Mouse (Mus musculus) E14TG2a.4 (cell line): ENCODE measurements around the gene Gm10553.
"Not testable (repeated sequence)": the region's sequence is repeated elsewhere in the genome, so short reads cannot be mapped to it uniquely, and the experiment has no call there.

Experiments
- H3K27me3 ChIP-seq: 2 replicates; pipeline ENCODE4 v1.6.1; 2014; ENCODE audit warnings: low read length, control low read depth; ENCODE audit not compliant: insufficient read depth
- H3K36me3 ChIP-seq: 2 replicates; pipeline ENCODE4 v1.6.1; 2014; ENCODE audit warnings: low read length, control low read depth; ENCODE audit not compliant: insufficient read depth
- H3K4me1 ChIP-seq: replicated peaks from 2 replicates; pipeline ENCODE4 v1.6.1; 2014; ENCODE audit warnings: low read depth, low read length, control low read depth
- H3K4me3 ChIP-seq: replicated peaks from 2 replicates; pipeline ENCODE4 v1.5.1; 2014; ENCODE audit warnings: mild to moderate bottlenecking, low read length
- H3K9me3 ChIP-seq: 2 replicates; pipeline ENCODE4 v1.6.1; 2014; ENCODE audit warnings: low read length, control low read depth
- CTCF ChIP-seq: conservative IDR thresholded peaks from 2 replicates; pipeline ENCODE4 v1.5.1; 2014; ENCODE audit warnings: low read length

Gene Gm10553

GRCm38 (mm10) chr1:85112889-85113288, 12.9 kb downstream of the Gm10553 start:
- H3K4me1 ChIP-seq, H3K36me3 ChIP-seq, H3K4me3 ChIP-seq, H3K27me3 ChIP-seq, H3K9me3 ChIP-seq: not testable (repeated sequence)

DNA sequence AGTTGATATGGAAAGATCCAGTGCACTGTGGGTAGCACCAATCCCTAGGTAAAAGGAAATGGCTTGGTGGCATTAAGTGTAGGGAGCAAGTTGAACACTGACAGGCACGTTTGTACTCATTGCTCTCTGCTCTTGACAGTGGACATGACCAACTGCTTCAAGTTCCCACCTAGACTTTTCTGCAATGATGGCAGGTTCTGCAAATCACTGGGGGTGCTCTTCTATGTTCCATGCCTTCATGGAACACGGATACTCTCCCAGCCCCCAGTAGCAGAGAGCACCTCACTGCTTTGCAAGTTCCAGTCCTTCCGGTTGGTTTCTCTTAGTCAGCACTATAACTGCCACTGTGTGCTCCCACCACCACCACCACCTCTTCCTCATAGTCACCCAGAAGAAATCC, 14.1 kb downstream of the Gm10553 start:
- H3K4me3 ChIP-seq, H3K9me3 ChIP-seq, H3K36me3 ChIP-seq: not testable (repeated sequence)

GRCm38 (mm10) chr1:85114666-85115402, 14.9 kb downstream of the Gm10553 start:
- H3K36me3 ChIP-seq, H3K4me1 ChIP-seq, H3K27me3 ChIP-seq, H3K4me3 ChIP-seq, H3K9me3 ChIP-seq: not testable (repeated sequence)
- 0 out of 2 replicates have a peak, but pooled peaks have one; percentile 12 for TF ChIP-seq CTCF

More for the DNA sequence above, 14.1 kb downstream of the Gm10553 start:
- H3K4me1 ChIP-seq, H3K27me3 ChIP-seq: not testable (repeated sequence)

- not testable (repeated sequence) for H3K4me3 ChIP-seq, H3K36me3 ChIP-seq, H3K27me3 ChIP-seq, H3K9me3 ChIP-seq, H3K4me1 ChIP-seq
These were observed 17.6 kb downstream of the Gm10553 start for GRCm38 (mm10) chr1:85117537-85117936.

- not testable (repeated sequence) for H3K36me3 ChIP-seq, H3K9me3 ChIP-seq, H3K27me3 ChIP-seq, H3K4me3 ChIP-seq, H3K4me1 ChIP-seq
These were observed 18.4 kb downstream of the Gm10553 start for GRCm38 (mm10) chr1:85118341-85118740.

- H3K9me3 ChIP-seq, H3K4me3 ChIP-seq, H3K4me1 ChIP-seq, H3K27me3 ChIP-seq, H3K36me3 ChIP-seq: not testable (repeated sequence)
These were observed 21.9 kb downstream of the Gm10553 start for GRCm38 (mm10) chr1:85121841-85122240.

GRCm38 (mm10) chr1:85133671-85134070, 33.7 kb downstream of the Gm10553 start:
- H3K4me1 ChIP-seq, H3K4me3 ChIP-seq, H3K36me3 ChIP-seq, H3K27me3 ChIP-seq: not testable (repeated sequence)
- H3K9me3 ChIP-seq: peaks cover 12% of the 10 kb centered on the region
